Mouse (Mus musculus): ENCODE measurements at regions not wholly inside any gene's neighbourhood (a gene's known extent, or its start where the extent isn't known, plus 50 kb on each side); places are given as distances from the start of the nearest gene placed in this dataset.
A peak's percentile ranks its signal among the peaks of the same experiment; 100 is the strongest.

- no peak overlapping the region for H3K4me3 ChIP-seq
- no peaks in the 10 kb centered on the region for H3K27me3 ChIP-seq
- WGBS = 83% methylated on average over 1 of the region's 1 CpGs
- H3K9ac ChIP-seq = no peak overlapping the region
- H3K4me2 ChIP-seq (replicated peaks) = no peak overlapping the region
- peaks cover 12% of the 10 kb centered on the region; the same call in 1 of the 2 replicates for H3K4me1 ChIP-seq
- H3K27ac ChIP-seq = no peak overlapping the region
- no peaks in the 10 kb centered on the region for H3K9me3 ChIP-seq
- ATAC-seq (ENCODE audit: low FRiP score, low read depth) = no peak
- H3K36me3 ChIP-seq = no peaks in the 10 kb centered on the region
Observed at GRCm38 (mm10) chr6:93076681-93077080, 133.4 kb upstream of the Adamts9 start.

- no peak overlapping the region for H3K27ac ChIP-seq
- ATAC-seq (ENCODE audit: low FRiP score, low read depth) = no peak
- no peak overlapping the region for H3K9ac ChIP-seq
- no peak overlapping the region for H3K4me2 ChIP-seq (replicated peaks)
- no peaks in the 10 kb centered on the region for H3K27me3 ChIP-seq
- H3K4me1 ChIP-seq = peaks cover 16% of the 10 kb centered on the region
- no peaks in the 10 kb centered on the region for H3K9me3 ChIP-seq
- WGBS = 70% methylated on average over 5 of the region's 5 CpGs
- H3K4me3 ChIP-seq = no peak overlapping the region
- H3K36me3 ChIP-seq = no peaks in the 10 kb centered on the region
Observed at GRCm38 (mm10) chr6:93075867-93076266, 132.6 kb upstream of the Adamts9 start.

GRCm38 (mm10) chr6:93075011-93075410, 131.7 kb upstream of the Adamts9 start:
- Histone ChIP-seq H3K9ac (no peak overlapping the region), H3K4me1 (peaks cover 21% of the 10 kb centered on the region), H3K27me3 (no peaks in the 10 kb centered on the region), H3K9me3 (no peaks in the 10 kb centered on the region), H3K4me3 (no peak overlapping the region), H3K4me2 (replicated peaks) (no peak overlapping the region), H3K27ac (no peak overlapping the region; the same call in 1 of the 2 replicates), H3K36me3 (no peaks in the 10 kb centered on the region)
- 53% methylated on average over 4 of the region's 4 CpGs for WGBS
- ATAC-seq (ENCODE audit: low FRiP score, low read depth) = no peak

GRCm38 (mm10) chr6:93070916-93071315, 127.6 kb upstream of the Adamts9 start:
- no peak overlapping the region for H3K9ac ChIP-seq
- no peaks in the 10 kb centered on the region for H3K27me3 ChIP-seq
- no peaks in the 10 kb centered on the region for H3K36me3 ChIP-seq
- ATAC-seq (ENCODE audit: low FRiP score, low read depth) = peak; percentile 45; the same call in 1 of the 2 replicates
- no peak overlapping the region for H3K4me3 ChIP-seq
- H3K4me1 ChIP-seq = peaks cover 44% of the 10 kb centered on the region
- no peaks in the 10 kb centered on the region for H3K9me3 ChIP-seq
- 47% methylated on average over 5 of the region's 5 CpGs for whole genome bisulfite sequencing
- H3K4me2 ChIP-seq (replicated peaks) = no peak overlapping the region
- H3K27ac ChIP-seq = peak overlapping the region; percentile 18; the same call in 1 of the 2 replicates

GRCm38 (mm10) chr6:93067808-93068207, 124.5 kb upstream of the Adamts9 start:
- H3K27ac ChIP-seq = no peak overlapping the region
- H3K27me3 ChIP-seq = no peaks in the 10 kb centered on the region
- WGBS = 79% methylated on average over 5 of the region's 5 CpGs

GRCm38 (mm10) chr6:93066553-93067376, 123.5 kb upstream of the Adamts9 start:
- Histone ChIP-seq H3K27ac (peak overlapping the region; percentile 86), H3K27me3 (no peaks in the 10 kb centered on the region), H3K4me1 (peaks cover 60% of the 10 kb centered on the region), H3K9ac (no peak overlapping the region), H3K36me3 (no peaks in the 10 kb centered on the region), H3K9me3 (no peaks in the 10 kb centered on the region), H3K4me2 (replicated peaks) (peak overlapping the region; percentile 56), H3K4me3 (peak overlapping the region; percentile 17; the same call in 1 of the 2 replicates)
- 6% methylated on average over 11 of the region's 11 CpGs for WGBS
- peak; percentile 82 for ATAC-seq (ENCODE audit: low FRiP score, low read depth)

More at GRCm38 (mm10) chr6:93067808-93068207, 124.5 kb upstream of the Adamts9 start:
- no peak for ATAC-seq (ENCODE audit: low FRiP score, low read depth)
- Histone ChIP-seq H3K36me3 (no peaks in the 10 kb centered on the region), H3K4me1 (peaks cover 51% of the 10 kb centered on the region), H3K9ac (no peak overlapping the region), H3K4me2 (replicated peaks) (no peak overlapping the region), H3K4me3 (no peak overlapping the region), H3K9me3 (no peaks in the 10 kb centered on the region)

- 30% methylated on average over 12 of the region's 12 CpGs for WGBS
- Histone ChIP-seq H3K9ac (no peak overlapping the region), H3K4me2 (replicated peaks) (peak overlapping the region; percentile 56)
Observed at GRCm38 (mm10) chr6:93065917-93066552, 122.7 kb upstream of the Adamts9 start.

GRCm38 (mm10) chr6:93065366-93065765, 122.1 kb upstream of the Adamts9 start:
- WGBS = 28% methylated on average over 6 of the region's 6 CpGs

More at GRCm38 (mm10) chr6:93065917-93066552, 122.7 kb upstream of the Adamts9 start:
- no peaks in the 10 kb centered on the region for H3K36me3 ChIP-seq
- H3K4me1 ChIP-seq = peaks cover 62% of the 10 kb centered on the region
- H3K27ac ChIP-seq = peak overlapping the region; percentile 86
- H3K27me3 ChIP-seq = no peaks in the 10 kb centered on the region
- no peaks in the 10 kb centered on the region for H3K9me3 ChIP-seq
- ATAC-seq (ENCODE audit: low FRiP score, low read depth) = peak; percentile 7; the same call in 1 of the 2 replicates
- H3K4me3 ChIP-seq = peak overlapping the region; percentile 17; the same call in 1 of the 2 replicates

GRCm38 (mm10) chr6:93064366-93064765, 121.1 kb upstream of the Adamts9 start:
- Histone ChIP-seq H3K27ac (no peak overlapping the region), H3K4me2 (replicated peaks) (no peak overlapping the region), H3K4me1 (peaks cover 51% of the 10 kb centered on the region), H3K36me3 (no peaks in the 10 kb centered on the region), H3K4me3 (no peak overlapping the region), H3K27me3 (no peaks in the 10 kb centered on the region), H3K9ac (no peak overlapping the region), H3K9me3 (no peaks in the 10 kb centered on the region)
- 74% methylated on average over 7 of the region's 7 CpGs for WGBS
- ATAC-seq (ENCODE audit: low FRiP score, low read depth) = no peak

More at GRCm38 (mm10) chr6:93065366-93065765, 122.1 kb upstream of the Adamts9 start:
- ATAC-seq (ENCODE audit: low FRiP score, low read depth) = peak; percentile 49; the same call in 1 of the 2 replicates
- H3K36me3 ChIP-seq = no peaks in the 10 kb centered on the region
- H3K27me3 ChIP-seq = no peaks in the 10 kb centered on the region
- H3K4me2 ChIP-seq (replicated peaks) = no peak overlapping the region
- H3K27ac ChIP-seq = no peak overlapping the region
- no peaks in the 10 kb centered on the region for H3K9me3 ChIP-seq
- no peak overlapping the region for H3K4me3 ChIP-seq
- peaks cover 58% of the 10 kb centered on the region for H3K4me1 ChIP-seq
- H3K9ac ChIP-seq = no peak overlapping the region

GRCm38 (mm10) chr6:93061741-93062140, 118.4 kb upstream of the Adamts9 start:
- peaks cover 40% of the 10 kb centered on the region for H3K4me1 ChIP-seq
- no peak for ATAC-seq (ENCODE audit: low FRiP score, low read depth)
- no peaks in the 10 kb centered on the region for H3K27me3 ChIP-seq
- 81% methylated on average over 3 of the region's 3 CpGs for WGBS
- H3K36me3 ChIP-seq = no peaks in the 10 kb centered on the region
- H3K9ac ChIP-seq = no peak overlapping the region
- no peak overlapping the region for H3K4me3 ChIP-seq
- H3K27ac ChIP-seq = no peak overlapping the region
- H3K9me3 ChIP-seq = no peaks in the 10 kb centered on the region
- no peak overlapping the region for H3K4me2 ChIP-seq (replicated peaks)

- H3K36me3 ChIP-seq = no peaks in the 10 kb centered on the region
- no peaks in the 10 kb centered on the region for H3K9me3 ChIP-seq
- ATAC-seq (ENCODE audit: low FRiP score, low read depth) = no peak
- H3K9ac ChIP-seq = no peak overlapping the region
- H3K27me3 ChIP-seq = no peaks in the 10 kb centered on the region
- 58% methylated on average over 2 of the region's 2 CpGs for WGBS
- H3K4me2 ChIP-seq (replicated peaks) = no peak overlapping the region
- peaks cover 7% of the 10 kb centered on the region for H3K4me1 ChIP-seq
- H3K27ac ChIP-seq = no peak overlapping the region
- no peak overlapping the region for H3K4me3 ChIP-seq
Observed at GRCm38 (mm10) chr6:93045524-93045923, 102.2 kb upstream of the Adamts9 start.

GRCm38 (mm10) chr6:93041041-93041440, 97.7 kb upstream of the Adamts9 start:
- Histone ChIP-seq H3K9me3 (0 out of 2 replicates have a peak, but pooled peaks cover 4% of the 10 kb centered on the region), H3K27ac (no peak overlapping the region), H3K27me3 (no peaks in the 10 kb centered on the region), H3K4me2 (replicated peaks) (no peak overlapping the region), H3K36me3 (no peaks in the 10 kb centered on the region), H3K9ac (no peak overlapping the region), H3K4me1 (no peaks in the 10 kb centered on the region), H3K4me3 (no peak overlapping the region)
- no peak for ATAC-seq (ENCODE audit: low FRiP score, low read depth)
- 75% methylated on average over 3 of the region's 3 CpGs for WGBS
